Mouse (Mus musculus) cerebellum, postnatal 25 days (tissue): Measurements from ENCODE around the gene Ptprn2.

Experiments
- DNase-seq, 2 experiments: peaks; one replicate each; pipeline ENCODE4 v3.0.0; 2021; ENCODE audit warnings: mixed read lengths in 2 of 2

Gene Ptprn2

GRCm38 (mm10) chr12:117236981-117237380, 751.5 kb downstream of the Ptprn2 start:
- no peak for DNase-seq

- DNase-seq: peak in 1 of 2 experiments; percentile 31
Measured at GRCm38 (mm10) chr12:117239927-117240715, 754.6 kb downstream of the Ptprn2 start.

- DNase-seq: no peak
Measured at GRCm38 (mm10) chr12:117242181-117242580, 756.7 kb downstream of the Ptprn2 start.

- DNase-seq: no peak
Measured at GRCm38 (mm10) chr12:117245885-117246478, 760.5 kb downstream of the Ptprn2 start.

GRCm38 (mm10) chr12:117250465-117250864, 764.9 kb downstream of the Ptprn2 start:
- DNase-seq: no peak

GRCm38 (mm10) chr12:117251663-117252425, 766.3 kb downstream of the Ptprn2 start:
- peak in 1 of 2 experiments; percentile 15 for DNase-seq

- no peak for DNase-seq
Measured at GRCm38 (mm10) chr12:117252426-117252779, 766.9 kb downstream of the Ptprn2 start.

- no peak for DNase-seq
Measured at GRCm38 (mm10) chr12:117254356-117254755, 768.8 kb downstream of the Ptprn2 start.

- DNase-seq: no peak
Measured at GRCm38 (mm10) chr12:117255325-117255724, 769.8 kb downstream of the Ptprn2 start.

- no peak for DNase-seq
Measured at GRCm38 (mm10) chr12:117255776-117256342, 770.3 kb downstream of the Ptprn2 start.

GRCm38 (mm10) chr12:117256849-117257204, 771.3 kb downstream of the Ptprn2 start:
- DNase-seq: peak in 1 of 2 experiments; percentile 23

- DNase-seq: peak in 1 of 2 experiments; percentile 13
Measured at GRCm38 (mm10) chr12:117257205-117257920, 771.8 kb downstream of the Ptprn2 start.

- DNase-seq: peak in 1 of 2 experiments; percentile 38
Measured at GRCm38 (mm10) chr12:117257921-117258497, 772.5 kb downstream of the Ptprn2 start.

- no peak for DNase-seq
Measured at GRCm38 (mm10) chr12:117260391-117261164, 775.1 kb downstream of the Ptprn2 start.

GRCm38 (mm10) chr12:117261165-117261440, 775.6 kb downstream of the Ptprn2 start:
- no peak for DNase-seq

- peak; percentile 60 to 70 for DNase-seq
Measured at GRCm38 (mm10) chr12:117262003-117262402, 776.5 kb downstream of the Ptprn2 start.

GRCm38 (mm10) chr12:117263081-117263480, 777.6 kb downstream of the Ptprn2 start:
- DNase-seq: peak; percentile 53 to 76

- DNase-seq: no peak
Measured at GRCm38 (mm10) chr12:117265211-117265610, 779.7 kb downstream of the Ptprn2 start.

GRCm38 (mm10) chr12:117268543-117269172, 783.1 kb downstream of the Ptprn2 start:
- DNase-seq: no peak

GRCm38 (mm10) chr12:117269310-117269709, 783.8 kb downstream of the Ptprn2 start:
- no peak for DNase-seq

GRCm38 (mm10) chr12:117270199-117270598, 784.7 kb downstream of the Ptprn2 start:
- DNase-seq: no peak
